Mouse (Mus musculus) cortical plate, adult 2 months (tissue): ENCODE results near the gene Zfp385a.

ENCODE experiments used
- CTCF ChIP-seq: fragments of 200-500 bp; IDR thresholded peaks from 2 replicates; pipeline ENCODE4 v1.5.1; 2011; ENCODE audit warnings: mild to moderate bottlenecking, control low read depth, low read length; ENCODE audit not compliant: insufficient read depth; ENCODE audit errors: extremely low read depth
- POLR2A ChIP-seq: fragments of 200-500 bp; IDR thresholded peaks from 2 replicates; pipeline ENCODE4 v1.6.1; 2011; ENCODE audit warnings: mild to moderate bottlenecking, low read length, control low read depth; ENCODE audit not compliant: insufficient read depth; ENCODE audit errors: extremely low read depth

GRCm38 (mm10) chr15:103333081-103333615, 6.7 kb downstream of the Zfp385a start:
- TF ChIP-seq POLR2A (no peak), CTCF (no peak)
